ENCODE assay signal across 16 mouse cellular contexts in the genomic region with DNA sequence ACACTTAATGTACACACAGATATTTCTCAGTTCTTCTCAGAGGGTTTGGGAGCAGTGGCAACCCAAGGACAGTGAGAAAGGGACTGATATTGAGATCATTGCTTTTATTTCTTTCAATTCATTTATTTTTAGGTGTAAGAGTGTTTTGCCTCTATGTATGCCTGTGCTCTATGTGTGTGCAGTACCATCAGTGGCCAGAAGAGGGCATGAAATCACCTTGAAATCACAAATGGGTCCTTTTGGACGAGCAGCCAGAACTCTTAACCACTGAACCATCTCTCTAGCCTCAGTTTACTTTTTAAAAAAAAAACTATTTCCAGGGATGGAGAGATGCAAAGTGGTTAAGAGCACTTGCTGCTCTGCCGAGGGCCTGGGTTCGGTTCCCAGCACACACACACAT. TPM values are rescaled to one million over a fixed set of nuclear protein-coding genes. Genes with fewer than 3 reads are reported as not detected.
A peak's percentile ranks its signal among the peaks of the same experiment; 100 is the strongest.
DNase-seq lines count a peak whose midpoint lies in the region; ATAC-seq and TF ChIP-seq lines count a peak whose summit lies in the region.
"Had no signal": no experiment of that assay in that cellular context is flagged by ENCODE, and none has a peak within 500 bp of the region (broad histone marks: within the 10 kb centered on the region; RNA-seq: fewer than 3 reads in every experiment).

No protein-coding gene starts in this region.

- H3K9ac ChIP-seq in liver, adult 2 months (ENCODE audit: low read depth, low read length): no peak overlapping the region
- no peak overlapping the region for H3K9ac ChIP-seq in liver, embryonic 12.5 days
- no peak overlapping the region for H3K9ac ChIP-seq in hindbrain, embryonic 13.5 days
- H3K9ac ChIP-seq: limb, embryonic 15.5 days; midbrain, embryonic 13.5 days; neural tube, embryonic 12.5 days had no signal

- peaks cover 10% of the 10 kb centered on the region; the same call in 1 of the 2 replicates for H3K4me1 ChIP-seq in liver, adult 2 months (ENCODE audit: control insufficient read depth, insufficient read depth, low read length)
- H3K4me1 ChIP-seq in liver, embryonic 12.5 days: peaks cover 13% of the 10 kb centered on the region
- peaks cover 51% of the 10 kb centered on the region for H3K4me1 ChIP-seq in E14TG2a.4 (replicated peaks; ENCODE audit: low read depth, low read length)
- H3K4me1 ChIP-seq in hindbrain, embryonic 13.5 days (replicated peaks): 0 out of 2 replicates have a peak, but pooled peaks cover 5% of the 10 kb centered on the region
- H3K4me1 ChIP-seq: midbrain, embryonic 13.5 days had no signal

- no peak overlapping the region for H3K27ac ChIP-seq in liver, adult 2 months (replicated peaks; ENCODE audit: insufficient read depth, low read depth, low read length)
- H3K27ac ChIP-seq in liver, embryonic 12.5 days: no peak overlapping the region
- no peak overlapping the region for H3K27ac ChIP-seq in hindbrain, embryonic 13.5 days
- H3K27ac ChIP-seq: limb, embryonic 15.5 days; midbrain, embryonic 13.5 days; neural tube, embryonic 12.5 days had no signal

- ATAC-seq in CD4-positive, CD25-positive, alpha-beta regulatory T cell, adult 4 months: no peak
- no peak for ATAC-seq in liver, embryonic 12.5 days
- ATAC-seq in hindbrain, embryonic 13.5 days (ENCODE audit: low FRiP score): no peak
- ATAC-seq: intestine, embryonic 16.5 days; midbrain, embryonic 13.5 days had no signal

- no peaks in the 10 kb centered on the region for H3K36me3 ChIP-seq in liver, adult 2 months (ENCODE audit: control insufficient read depth, insufficient read depth, low read length)
- H3K36me3 ChIP-seq in liver, embryonic 12.5 days: no peaks in the 10 kb centered on the region
- no peaks in the 10 kb centered on the region for H3K36me3 ChIP-seq in E14TG2a.4 (ENCODE audit: insufficient read depth, low read length)
- no peaks in the 10 kb centered on the region for H3K36me3 ChIP-seq in hindbrain, embryonic 13.5 days
- H3K36me3 ChIP-seq: limb, embryonic 15.5 days; midbrain, embryonic 13.5 days; neural tube, embryonic 12.5 days had no signal

- no peak for TF ChIP-seq POLR2A in liver, adult 2 months (IDR thresholded peaks at IDR 0.05; ENCODE audit: extremely low read depth, insufficient read depth, low read length)

- 98% methylated on average over 3 of the region's 3 CpGs for WGBS in liver, adult 2 months
- 78% methylated on average over 3 of the region's 3 CpGs for WGBS in liver, embryonic 12.5 days (ENCODE audit: insufficient replicate concordance)
- 91% methylated on average over 3 of the region's 3 CpGs for WGBS in hindbrain, embryonic 13.5 days

- peak; percentile 50 for DNase-seq in CD4-positive, CD25-positive, alpha-beta regulatory T cell, adult 2 months (ENCODE audit: low read depth, low spot score)
- DNase-seq in liver, adult 2 months (ENCODE audit: extremely low read depth, low read depth, low spot score): no peak
- DNase-seq in c-Kit-negative CD71-positive TER-119-positive erythroid progenitor cells, embryonic 14.5 days (ENCODE audit: low read depth, low spot score): peak; percentile 15
- DNase-seq in natural killer cell, adult 2 months (ENCODE audit: low spot score in 2 of 2): no peak
- DNase-seq: adrenal gland, postnatal 10 days; cerebellum, adult 9-11 months; heart, postnatal 4 days; kidney, postnatal 14 days had no signal

- TF ChIP-seq CTCF in liver, adult 2 months (IDR thresholded peaks at IDR 0.05; ENCODE audit: low read depth, low read length): 0 out of 2 replicates have a peak, but pooled peaks have one; percentile 14
- peak; percentile 91 for TF ChIP-seq CTCF in E14TG2a.4 (conservative IDR thresholded peaks at IDR 0.05; ENCODE audit: low read length)

- H3K27me3 ChIP-seq in liver, adult 2 months (ENCODE audit: control insufficient read depth, insufficient read depth, low read length): no peaks in the 10 kb centered on the region
- H3K27me3 ChIP-seq in liver, embryonic 12.5 days (replicated peaks): no peaks in the 10 kb centered on the region
- no peaks in the 10 kb centered on the region for H3K27me3 ChIP-seq in E14TG2a.4 (ENCODE audit: insufficient read depth, low read length)
- H3K27me3 ChIP-seq in hindbrain, embryonic 13.5 days: no peaks in the 10 kb centered on the region
- H3K27me3 ChIP-seq: limb, embryonic 15.5 days; midbrain, embryonic 13.5 days; neural tube, embryonic 12.5 days had no signal

- H3K4me2 ChIP-seq in liver, embryonic 12.5 days: no peak overlapping the region
- H3K4me2 ChIP-seq in hindbrain, embryonic 13.5 days: no peak overlapping the region
- H3K4me2 ChIP-seq: limb, embryonic 15.5 days; midbrain, embryonic 13.5 days; neural tube, embryonic 12.5 days had no signal

- peaks cover 8% of the 10 kb centered on the region for H3K9me3 ChIP-seq in liver, embryonic 12.5 days (replicated peaks)
- H3K9me3 ChIP-seq in E14TG2a.4 (ENCODE audit: low read length): no peaks in the 10 kb centered on the region
- peaks cover 5% of the 10 kb centered on the region for H3K9me3 ChIP-seq in hindbrain, embryonic 13.5 days
- H3K9me3 ChIP-seq: limb, embryonic 15.5 days; midbrain, embryonic 13.5 days; neural tube, embryonic 12.5 days had no signal

- no peak overlapping the region for H3K4me3 ChIP-seq in liver, adult 2 months (ENCODE audit: insufficient read depth, low read depth, low read length)
- no peak overlapping the region for H3K4me3 ChIP-seq in liver, embryonic 12.5 days
- H3K4me3 ChIP-seq in E14TG2a.4 (replicated peaks; ENCODE audit: low read length): no peak overlapping the region
- no peak overlapping the region for H3K4me3 ChIP-seq in hindbrain, embryonic 13.5 days
- H3K4me3 ChIP-seq: limb, embryonic 15.5 days; midbrain, embryonic 13.5 days; neural tube, embryonic 12.5 days had no signal

- no peaks in the 10 kb centered on the region for H3K79me2 ChIP-seq in liver, adult 2 months (ENCODE audit: control insufficient read depth, insufficient read depth, low read length)

RNA-seq across cellular contexts. Expression of a gene that starts 56.0 kb away (rescaled TPM):
- polyA plus RNA-seq in CD4-positive, CD25-positive, alpha-beta regulatory T cell, adult 4 months (2017; shearing (Covaris generic)): 100 to 1,000 TPM; 520 to 757 TPM
- total RNA-seq in liver, adult 2 months (2014; rRNA removed): 232 and 331 TPM in 2 replicates
- polyA plus RNA-seq in liver, adult 2 months (2012; rRNA removed): 198 and 238 TPM in 2 replicates
- polyA plus RNA-seq in liver, embryonic 12.5 days (2016; fragmentation: Nextera tagmentation; extraction: Ambion mirVana): 357 and 402 TPM in 2 replicates
- 479 and 495 TPM in 2 replicates for polyA plus RNA-seq in hindbrain, embryonic 13.5 days (2015; fragmentation: Nextera tagmentation; extraction: Ambion mirVana)

Comparison
In these comparisons a context has a peak if more than half of its experiments do, and no peak if none do; other contexts are left out.
1. DNase-seq: peak in CD4-positive, CD25-positive, alpha-beta regulatory T cell, adult 2 months (single experiment) and c-Kit-negative CD71-positive TER-119-positive erythroid progenitor cells, embryonic 14.5 days (single experiment); none in liver, adult 2 months (single experiment) and natural killer cell, adult 2 months (0 of 2).